25 mouse cellular contexts compared by ENCODE assay signal in genomic region chr10:19954572-19954971, GRCm38 (mm10). TPM values are rescaled to one million over a fixed set of nuclear protein-coding genes. Genes with fewer than 3 reads are reported as not detected.
A peak's percentile ranks its signal among the peaks of the same experiment; 100 is the strongest.
DNase-seq lines count a peak whose midpoint lies in the region; ATAC-seq lines count a peak whose summit lies in the region.
"Had no signal": no experiment of that assay in that cellular context is flagged by ENCODE, and none has a peak within 500 bp of the region (broad histone marks: within the 10 kb centered on the region; RNA-seq: fewer than 3 reads in every experiment).

No protein-coding gene starts in this region.

- H3K36me3 ChIP-seq in midbrain, embryonic 11.5 days (ENCODE audit: control insufficient read depth, insufficient read depth, low read length) = no peaks in the 10 kb centered on the region
- no peaks in the 10 kb centered on the region for H3K36me3 ChIP-seq in midbrain, embryonic 16.5 days (ENCODE audit: control insufficient read depth, insufficient read depth, low read length)
- H3K36me3 ChIP-seq: forebrain, embryonic 10.5 days had no signal

- no peak overlapping the region for H3K4me2 ChIP-seq in midbrain, embryonic 11.5 days
- H3K4me2 ChIP-seq in midbrain, embryonic 16.5 days (ENCODE audit: low read length) = no peak overlapping the region
- H3K4me2 ChIP-seq: forebrain, embryonic 13.5 days; hindbrain, embryonic 14.5 days had no signal

- intact Hi-C loops in heart, postnatal 36 days (cut with DNase I) = no loop called here

- WGBS in midbrain, embryonic 11.5 days = 81% methylated on average over 3 of the region's 3 CpGs
- WGBS in midbrain, embryonic 16.5 days = 89% methylated on average over 3 of the region's 3 CpGs

- no peak overlapping the region for H3K4me3 ChIP-seq in midbrain, embryonic 11.5 days (ENCODE audit: low read depth, low read length)
- H3K4me3 ChIP-seq in midbrain, embryonic 16.5 days (ENCODE audit: low read depth, low read length) = no peak overlapping the region
- H3K4me3 ChIP-seq: forebrain, embryonic 10.5 days; forebrain, embryonic 13.5 days; gastrocnemius, adult 2 months; heart, adult 2 months; heart, embryonic 10.5 days had no signal

- H3K4me1 ChIP-seq in midbrain, embryonic 11.5 days (ENCODE audit: control insufficient read depth, insufficient read depth, low read length) = no peaks in the 10 kb centered on the region
- no peaks in the 10 kb centered on the region for H3K4me1 ChIP-seq in midbrain, embryonic 16.5 days (ENCODE audit: control insufficient read depth, insufficient read depth, low read length)
- H3K4me1 ChIP-seq: forebrain, embryonic 13.5 days had no signal

- no peaks in the 10 kb centered on the region for H3K9me3 ChIP-seq in midbrain, embryonic 11.5 days (ENCODE audit: control insufficient read depth, low read length)
- H3K9me3 ChIP-seq in midbrain, embryonic 16.5 days (replicated peaks; ENCODE audit: control insufficient read depth, low read length, poor library complexity, severe bottlenecking) = no peaks in the 10 kb centered on the region
- H3K9me3 ChIP-seq: forebrain, embryonic 10.5 days; forebrain, embryonic 13.5 days; heart, embryonic 10.5 days had no signal

- no peaks in the 10 kb centered on the region for H3K27me3 ChIP-seq in midbrain, embryonic 11.5 days (ENCODE audit: control insufficient read depth, insufficient read depth, low read length)
- no peaks in the 10 kb centered on the region for H3K27me3 ChIP-seq in midbrain, embryonic 16.5 days (ENCODE audit: control insufficient read depth, insufficient read depth, low read depth, low read length)
- H3K27me3 ChIP-seq: forebrain, embryonic 13.5 days had no signal

- H3K27ac ChIP-seq in midbrain, embryonic 11.5 days (ENCODE audit: low read depth, low read length) = no peak overlapping the region
- no peak overlapping the region for H3K27ac ChIP-seq in midbrain, embryonic 16.5 days (ENCODE audit: low read length)
- H3K27ac ChIP-seq: forebrain, embryonic 10.5 days; forebrain, embryonic 13.5 days; gastrocnemius, adult 2 months; heart, adult 2 months; heart, embryonic 10.5 days; hindbrain, embryonic 14.5 days; hindbrain, postnatal 0 days had no signal

- DNase-seq in heart, adult 11 months = peak; percentile 85
- DNase-seq in heart, postnatal 36 days = no peak
- DNase-seq in kidney, adult 9 months = peak; percentile 26
- DNase-seq in kidney, postnatal 4 days = no peak
- peak; percentile 53 for DNase-seq in midbrain, embryonic 11.5 days (ENCODE audit: low spot score, missing footprints)
- peak; percentile 44 for DNase-seq in yolk sac, embryonic 10.5 days (ENCODE audit: low spot score)
- no peak for DNase-seq in cerebellum, adult 9-10 months
- DNase-seq: adrenal gland, adult 2 months; adrenal gland, postnatal 14 days; cerebellum, adult 11 months; cerebellum, adult 2 months; cerebellum, postnatal 10 days; cerebellum, postnatal 36 days; gastrocnemius, adult 2 months; gastrocnemius, postnatal 14 days; heart, adult 2 months; heart, postnatal 4 days had no signal

- no peak overlapping the region for H3K9ac ChIP-seq in midbrain, embryonic 11.5 days (ENCODE audit: low read length)
- H3K9ac ChIP-seq in midbrain, embryonic 16.5 days (ENCODE audit: low read depth, low read length) = no peak overlapping the region
- H3K9ac ChIP-seq: forebrain, embryonic 13.5 days; hindbrain, embryonic 14.5 days had no signal

- no peak for ATAC-seq in midbrain, embryonic 11.5 days (ENCODE audit: low FRiP score)
- ATAC-seq in midbrain, embryonic 16.5 days = no peak
- ATAC-seq: forebrain, embryonic 13.5 days; forebrain, embryonic 16.5 days; hindbrain, postnatal 0 days; inflammation-experienced regulatory T-cells, adult 6 months had no signal

RNA-seq across cellular contexts. Expression of gene Map3k5, which starts 20.3 kb away (rescaled TPM):
- 10 to 100 TPM; 43.4 to 43.5 TPM for total RNA-seq in heart, postnatal 36 days (2021)
- 0.51 and 1.0 TPM in 2 replicates for polyA plus RNA-seq in midbrain, embryonic 11.5 days (2014; fragmentation: Nextera tagmentation; extraction: Ambion mirVana)
- 1.1 and 1.2 TPM in 2 replicates for polyA plus RNA-seq in midbrain, embryonic 16.5 days (2015; fragmentation: Nextera tagmentation; extraction: Ambion mirVana)

RNA-seq across cellular contexts. Expression of gene Pex7, which starts 47.1 kb away (rescaled TPM):
- 10 to 100 TPM; 27.4 to 35.1 TPM for total RNA-seq in heart, postnatal 36 days (2021)
- polyA plus RNA-seq in midbrain, embryonic 11.5 days (2014; fragmentation: Nextera tagmentation; extraction: Ambion mirVana) = 33.4 and 33.6 TPM in 2 replicates
- 26.0 and 32.8 TPM in 2 replicates for polyA plus RNA-seq in midbrain, embryonic 16.5 days (2015; fragmentation: Nextera tagmentation; extraction: Ambion mirVana)

Comparison
In these comparisons a context has a peak if more than half of its experiments do, and no peak if none do; other contexts are left out.
1. DNase-seq: peak in heart, adult 11 months (single experiment), kidney, adult 9 months (single experiment), midbrain, embryonic 11.5 days (single experiment) and yolk sac, embryonic 10.5 days (single experiment); none in heart, postnatal 36 days (0 of 2), kidney, postnatal 4 days (0 of 2) and cerebellum, adult 9-10 months (single experiment).